9 mouse cellular contexts compared by ENCODE assay signal in the genomic region with DNA sequence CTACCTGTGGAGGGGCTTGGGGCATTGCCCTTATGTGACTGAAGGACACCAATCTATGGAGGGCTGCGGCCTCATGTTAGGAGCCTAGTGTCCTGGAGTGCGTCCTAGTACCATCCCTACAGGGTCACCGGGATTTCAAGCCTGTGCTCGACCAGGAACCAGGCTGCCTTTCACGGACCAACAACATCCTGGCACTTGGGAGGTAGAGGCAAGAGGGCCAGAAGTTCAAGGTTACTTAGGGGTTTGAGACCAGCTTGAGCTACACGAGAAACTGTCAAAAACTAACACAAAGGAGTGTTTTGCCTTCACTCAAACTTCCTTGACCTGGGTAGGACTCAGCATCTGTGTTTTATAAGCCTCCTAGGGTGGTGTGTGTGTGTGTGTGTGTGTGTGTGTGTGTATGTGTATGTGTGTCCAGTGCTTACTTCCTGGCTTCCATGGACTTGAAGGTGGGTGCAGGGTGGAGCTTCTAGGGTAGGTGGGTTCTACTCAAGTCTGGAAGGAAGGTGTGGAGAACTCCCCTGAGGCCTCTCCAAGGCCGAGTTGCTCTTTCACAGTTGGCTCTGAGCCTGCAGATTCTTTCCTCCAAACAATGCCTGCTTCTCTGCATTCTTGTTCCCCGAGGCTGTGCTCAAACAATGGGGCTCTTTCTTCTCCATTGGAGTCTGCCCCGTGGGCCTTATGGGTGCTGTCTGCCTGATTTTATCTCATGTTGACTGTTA. TPM values are rescaled to one million over a fixed set of nuclear protein-coding genes. Genes with fewer than 3 reads are reported as not detected.
A peak's percentile ranks its signal among the peaks of the same experiment; 100 is the strongest.
DNase-seq lines count a peak whose midpoint lies in the region; ATAC-seq lines count a peak whose summit lies in the region.
"Had no signal": no experiment of that assay in that cellular context is flagged by ENCODE, and none has a peak within 500 bp of the region (broad histone marks: within the 10 kb centered on the region; RNA-seq: fewer than 3 reads in every experiment).

No protein-coding gene starts in this region.

- no peak overlapping the region for H3K4me3 ChIP-seq in heart, embryonic 12.5 days
- no peak overlapping the region for H3K4me3 ChIP-seq in limb, embryonic 13.5 days
- H3K4me3 ChIP-seq: liver, embryonic 13.5 days had no signal

- peak overlapping the region; percentile 26; the same call in 1 of the 2 replicates for H3K9ac ChIP-seq in heart, embryonic 12.5 days
- no peak overlapping the region for H3K9ac ChIP-seq in limb, embryonic 13.5 days
- H3K9ac ChIP-seq: liver, embryonic 13.5 days had no signal

- 52% methylated on average over 9 of the region's 9 CpGs for WGBS in heart, embryonic 12.5 days
- 52% methylated on average over 9 of the region's 9 CpGs for WGBS in limb, embryonic 13.5 days

- DNase-seq in urinary bladder, postnatal 14 days (ENCODE audit: low spot score), result peak; percentile 61
- no peak for DNase-seq in urinary bladder, adult 18-20 months (ENCODE audit: low spot score in 2 of 2)
- DNase-seq in retina, postnatal 1 day, result peak; percentile 97
- no peak for DNase-seq in thymus, postnatal 14 days
- DNase-seq: liver, embryonic 13.5 days had no signal

- H3K36me3 ChIP-seq in heart, embryonic 12.5 days, result 0 out of 2 replicates have a peak, but pooled peaks cover under 1% of the 10 kb centered on the region
- H3K36me3 ChIP-seq in limb, embryonic 13.5 days, result no peaks in the 10 kb centered on the region
- H3K36me3 ChIP-seq: liver, embryonic 13.5 days had no signal

- no peaks in the 10 kb centered on the region for H3K9me3 ChIP-seq in heart, embryonic 12.5 days (replicated peaks)
- no peaks in the 10 kb centered on the region for H3K9me3 ChIP-seq in limb, embryonic 13.5 days
- H3K9me3 ChIP-seq: liver, embryonic 13.5 days had no signal

- H3K4me2 ChIP-seq in heart, embryonic 12.5 days, result peak overlapping the region; percentile 10
- H3K4me2 ChIP-seq in limb, embryonic 13.5 days (replicated peaks), result peak overlapping the region; percentile 27; the same call in 1 of the 2 replicates
- H3K4me2 ChIP-seq: liver, embryonic 13.5 days had no signal

- H3K27me3 ChIP-seq in heart, embryonic 12.5 days (replicated peaks), result no peaks in the 10 kb centered on the region
- H3K27me3 ChIP-seq in limb, embryonic 13.5 days, result no peaks in the 10 kb centered on the region
- H3K27me3 ChIP-seq: liver, embryonic 13.5 days had no signal

- peak; percentile 23; the same call in 1 of the 2 replicates for ATAC-seq in heart, embryonic 12.5 days (ENCODE audit: insufficient number of reproducible peaks, low FRiP score)
- no peak for ATAC-seq in limb, embryonic 13.5 days (ENCODE audit: low FRiP score, low read depth)
- ATAC-seq in inflammation-experienced regulatory T-cells, adult 6 months, result no peak
- no peak for ATAC-seq in granulocyte monocyte progenitor cell, adult 5-6 weeks (replicated peaks; ENCODE audit: poor library complexity, severe bottlenecking)

- H3K27ac ChIP-seq in heart, embryonic 12.5 days (ENCODE audit: poor library complexity, severe bottlenecking), result peak overlapping the region; percentile 82
- peak overlapping the region; percentile 80 for H3K27ac ChIP-seq in limb, embryonic 13.5 days
- H3K27ac ChIP-seq: liver, embryonic 13.5 days had no signal

- peaks cover 75% of the 10 kb centered on the region for H3K4me1 ChIP-seq in heart, embryonic 12.5 days (replicated peaks)
- peaks cover 66% of the 10 kb centered on the region for H3K4me1 ChIP-seq in limb, embryonic 13.5 days

RNA-seq across cellular contexts. Expression of a gene that starts 40.1 kb away (rescaled TPM):
- 37.3 and 42.0 TPM in 2 replicates for polyA plus RNA-seq in heart, embryonic 12.5 days (2016; fragmentation: Nextera tagmentation; extraction: Ambion mirVana)
- polyA plus RNA-seq in limb, embryonic 13.5 days (2015; fragmentation: Nextera tagmentation; extraction: Ambion mirVana), result 17.0 and 17.7 TPM in 2 replicates
- polyA plus RNA-seq in inflammation-experienced regulatory T-cells, adult 6 months (2017; shearing (Covaris generic)), result 10 to 100 TPM in 2 of 3 experiments, 1 to 10 TPM in 1; 7.5 to 12.9 (median 11.8) TPM
- 29.7 and 42.5 TPM in 2 replicates for total RNA-seq in granulocyte monocyte progenitor cell, adult 5-6 weeks (2014; fragmentation: Nextera tagmentation)
- 15.9 and 25.3 TPM in 2 replicates for total RNA-seq in granulocyte monocyte progenitor cell, adult 5-6 weeks (2017)

Comparison
In these comparisons a context has a peak if more than half of its experiments do, and no peak if none do; other contexts are left out.
1. DNase-seq: peak in urinary bladder, postnatal 14 days (single experiment) and retina, postnatal 1 day (single experiment); none in urinary bladder, adult 18-20 months (0 of 2) and thymus, postnatal 14 days (single experiment).